Mouse (Mus musculus) heart, embryonic 16.5 days (tissue): ENCODE measurements around the gene Rora. TPM values are rescaled to one million over a fixed set of nuclear protein-coding genes. Genes with fewer than 3 reads are reported as not detected.

Experiments
- ATAC-seq: fragments of 200-750 bp; cut with Nextera tagmentation; replicated peaks from 2 replicates; pipeline ENCODE4 v1.8.0; 2017; ENCODE audit warnings: moderate number of reproducible peaks; ENCODE audit not compliant: insufficient read depth, low FRiP score; ENCODE audit errors: extremely low read depth
- H3K27ac ChIP-seq: fragments of 300-500 bp; sonication (generic); 2 replicates; pipeline ENCODE4 v1.5.1; 2014; ENCODE audit warnings: mild to moderate bottlenecking, low read length, control low read depth, moderate library complexity
- H3K27me3 ChIP-seq: fragments of 300-500 bp; sonication (generic); 2 replicates; pipeline ENCODE4 v1.6.1; 2014; ENCODE audit warnings: low read length, mixed read lengths; ENCODE audit not compliant: control insufficient read depth, insufficient read depth
- H3K36me3 ChIP-seq: fragments of 300-500 bp; sonication (generic); 2 replicates; pipeline ENCODE4 v1.6.1; 2014; ENCODE audit not compliant: control insufficient read depth, insufficient read depth
- H3K4me1 ChIP-seq: fragments of 300-500 bp; sonication (generic); 2 replicates; pipeline ENCODE4 v1.6.1; 2014; ENCODE audit warnings: low read length, mixed read lengths; ENCODE audit not compliant: control insufficient read depth, insufficient read depth
- H3K4me2 ChIP-seq: fragments of 300-500 bp; sonication (generic); 2 replicates; pipeline ENCODE4 v1.6.1; 2014; ENCODE audit warnings: low read depth, mild to moderate bottlenecking, control low read depth, low read length
- H3K4me3 ChIP-seq: fragments of 300-500 bp; sonication (generic); 2 replicates; pipeline ENCODE4 v1.5.1; 2014; ENCODE audit warnings: mild to moderate bottlenecking, control low read depth, low read length
- H3K9ac ChIP-seq: fragments of 300-500 bp; sonication (generic); 2 replicates; pipeline ENCODE4 v1.6.1; 2014; ENCODE audit warnings: low read length, control low read depth
- H3K9me3 ChIP-seq: fragments of 300-500 bp; sonication (generic); replicated peaks from 2 replicates; pipeline ENCODE4 v1.6.1; 2016; ENCODE audit warnings: low read length; ENCODE audit not compliant: control insufficient read depth
- WGBS: fragments of 180-500 bp; shearing (Covaris S2); extraction: QIAGEN DNeasy Blood & Tissue Kit; methylation state at CpG from one replicate; pipeline ENCODE4 v1.1.7; 2014; 5-methylcytosine and 5-hydroxymethylcytosine counted together
- polyA plus RNA-seq: library from polyadenylated mRNA; unstranded; fragments of >200 nt; fragmentation: Nextera tagmentation; extraction: Ambion mirVana; gene quantifications from 2 replicates; pipeline ENCODE4 v1.2.1, GENCODE M21; 2015

Gene Rora
- polyA plus RNA-seq, 1 experiment from 2014 or later, result 9.4 TPM

DNA sequence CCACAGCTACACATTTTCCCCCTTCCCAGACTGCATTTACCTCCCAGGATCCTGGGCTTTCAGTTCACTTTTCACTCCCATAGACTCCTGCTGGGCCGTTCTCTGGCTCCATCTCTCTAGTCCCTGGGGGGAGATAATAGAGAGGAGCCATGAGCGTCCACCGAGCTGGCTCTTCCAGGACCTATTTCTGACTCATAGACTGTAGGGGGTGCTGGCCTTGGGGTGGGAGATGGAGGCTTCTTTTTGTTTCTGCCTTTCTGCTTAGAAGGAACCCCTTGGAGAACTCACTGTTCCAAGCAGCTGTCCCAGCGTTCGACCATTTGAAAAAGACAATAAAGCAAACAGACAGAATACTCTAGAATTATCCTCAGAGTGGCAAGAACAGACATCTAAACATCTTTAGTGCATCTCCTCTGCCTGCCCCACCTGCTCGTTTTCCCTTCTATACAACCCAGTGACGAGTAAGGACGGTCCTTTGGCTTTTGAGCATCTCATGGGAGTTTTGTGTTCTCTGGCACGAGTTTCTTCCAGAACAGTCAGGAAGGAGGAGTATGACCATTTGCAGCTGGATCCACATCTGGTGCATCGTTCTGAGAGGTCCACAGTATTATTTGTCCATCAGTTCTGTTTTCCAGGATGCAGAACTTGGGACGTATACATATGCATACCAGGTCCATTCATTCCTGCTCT, 73.7 kb downstream of the Rora start:
- ATAC-seq, result no peak
- Histone ChIP-seq H3K9me3 (peaks cover 6% of the 10 kb centered on the region), H3K4me3 (no peak overlapping the region), H3K4me1 (peaks cover 11% of the 10 kb centered on the region), H3K27me3 (no peaks in the 10 kb centered on the region), H3K9ac (no peak overlapping the region), H3K27ac (no peak overlapping the region), H3K4me2 (no peak overlapping the region), H3K36me3 (no peaks in the 10 kb centered on the region)
- 80% methylated on average over 11 of the region's 11 CpGs for WGBS

DNA sequence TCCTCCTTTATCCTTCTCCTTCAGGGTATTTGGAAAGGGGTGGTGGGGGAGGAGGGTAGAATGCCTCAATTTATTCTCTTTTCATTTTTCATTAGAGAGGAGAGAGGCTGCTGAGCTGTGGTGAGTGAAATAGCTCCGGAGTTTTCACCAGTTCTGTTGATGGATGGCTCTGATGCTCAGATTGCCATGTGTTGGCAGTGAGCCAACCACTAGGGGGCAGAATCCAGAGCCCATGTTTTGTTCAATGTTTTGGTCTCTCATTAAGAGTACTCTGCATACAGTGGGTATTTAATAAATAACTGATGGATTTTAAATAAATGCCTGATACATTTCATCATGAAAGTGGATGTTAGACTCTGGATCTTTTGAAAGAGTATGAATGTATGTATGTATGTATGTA, 77.9 kb downstream of the Rora start:
- Histone ChIP-seq H3K4me2 (no peak overlapping the region), H3K27ac (no peak overlapping the region), H3K9ac (no peak overlapping the region), H3K4me3 (no peak overlapping the region), H3K36me3 (no peaks in the 10 kb centered on the region), H3K9me3 (peaks cover 8% of the 10 kb centered on the region), H3K27me3 (no peaks in the 10 kb centered on the region), H3K4me1 (no peaks in the 10 kb centered on the region)
- 56% methylated on average over 1 of the region's 1 CpGs for WGBS
- no peak for ATAC-seq

- H3K27ac ChIP-seq, result no peak overlapping the region
- no peaks in the 10 kb centered on the region for H3K4me1 ChIP-seq
- no peaks in the 10 kb centered on the region for H3K27me3 ChIP-seq
- no peak for ATAC-seq
- no peak overlapping the region for H3K4me2 ChIP-seq
- peaks cover 8% of the 10 kb centered on the region for H3K9me3 ChIP-seq
- H3K9ac ChIP-seq, result no peak overlapping the region
- WGBS, result 90% methylated on average over 4 of the region's 4 CpGs
- no peaks in the 10 kb centered on the region for H3K36me3 ChIP-seq
- no peak overlapping the region for H3K4me3 ChIP-seq
Observed at GRCm38 (mm10) chr9:68732929-68733328, 79.3 kb downstream of the Rora start.

DNA sequence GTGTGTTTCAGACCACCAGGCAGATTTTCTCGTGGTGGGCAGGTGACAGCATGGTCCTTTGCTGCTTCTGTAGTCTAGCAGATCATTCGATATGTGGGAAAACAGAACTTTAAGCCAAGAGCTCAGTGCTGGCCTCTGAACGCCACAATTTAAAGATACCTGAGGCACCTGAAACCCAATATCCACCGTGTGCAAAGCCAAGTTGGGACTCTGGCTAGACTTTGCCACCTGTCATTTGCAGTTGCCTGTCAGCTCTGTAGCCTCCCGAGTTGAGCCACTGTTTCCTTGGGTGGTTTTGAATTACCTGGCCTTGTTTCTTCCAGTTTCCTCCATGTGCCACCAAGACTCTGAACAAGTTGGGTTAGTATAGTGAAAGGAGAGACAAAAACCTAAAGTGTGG, 82.3 kb downstream of the Rora start:
- Histone ChIP-seq H3K27me3 (no peaks in the 10 kb centered on the region), H3K27ac (no peak overlapping the region), H3K4me1 (no peaks in the 10 kb centered on the region), H3K4me3 (no peak overlapping the region), H3K4me2 (no peak overlapping the region), H3K36me3 (no peaks in the 10 kb centered on the region), H3K9me3 (peaks cover 8% of the 10 kb centered on the region), H3K9ac (no peak overlapping the region)
- ATAC-seq, result no peak
- WGBS, result 84% methylated on average over 5 of the region's 5 CpGs

- H3K27me3 ChIP-seq, result no peaks in the 10 kb centered on the region
- H3K9me3 ChIP-seq, result peaks cover 2% of the 10 kb centered on the region
- H3K4me1 ChIP-seq, result no peaks in the 10 kb centered on the region
- H3K4me3 ChIP-seq, result no peak overlapping the region
- no peak for ATAC-seq
- H3K36me3 ChIP-seq, result no peaks in the 10 kb centered on the region
- H3K27ac ChIP-seq, result no peak overlapping the region
- WGBS, result 89% methylated on average over 9 of the region's 9 CpGs
- no peak overlapping the region for H3K9ac ChIP-seq
- no peak overlapping the region for H3K4me2 ChIP-seq
Observed at GRCm38 (mm10) chr9:68737197-68737736, 83.7 kb downstream of the Rora start.

DNA sequence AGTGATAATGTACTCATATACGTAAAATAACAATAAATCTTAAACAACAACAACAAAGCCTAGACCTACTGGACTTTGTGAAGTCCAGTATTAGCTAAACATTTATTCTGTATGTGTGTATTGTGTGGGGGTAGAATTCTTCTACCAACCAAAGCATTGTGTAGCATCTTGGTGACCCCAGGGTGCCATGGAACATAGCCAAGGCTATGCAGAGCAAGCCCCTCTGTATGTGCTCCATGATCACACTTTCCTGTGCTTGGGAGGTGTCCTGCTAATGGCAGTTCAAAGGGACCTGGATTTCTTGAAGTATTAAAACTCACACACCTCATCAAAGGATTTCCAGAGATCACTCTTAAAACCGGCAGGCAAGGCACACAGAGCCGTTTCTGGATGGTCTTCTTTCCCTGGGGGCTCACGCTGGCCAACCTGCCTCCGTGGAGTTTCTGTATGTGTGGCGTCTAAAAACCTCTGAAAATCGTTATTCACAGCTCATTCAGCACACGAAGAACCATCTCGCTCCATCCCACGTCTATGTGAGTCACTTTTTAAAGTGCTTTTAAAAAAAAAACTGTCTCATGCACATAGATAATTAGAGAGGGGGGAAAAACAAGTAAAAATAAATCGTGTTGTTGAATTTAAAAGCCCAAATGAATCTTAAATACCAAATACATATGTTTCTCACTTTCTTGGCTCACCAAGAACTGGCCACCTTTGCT, 92.5 kb downstream of the Rora start:
- no peaks in the 10 kb centered on the region for H3K36me3 ChIP-seq
- no peak overlapping the region for H3K4me3 ChIP-seq
- no peaks in the 10 kb centered on the region for H3K27me3 ChIP-seq
- H3K9ac ChIP-seq, result no peak overlapping the region
- 78% methylated on average over 11 of the region's 11 CpGs for WGBS
- no peaks in the 10 kb centered on the region for H3K4me1 ChIP-seq
- H3K9me3 ChIP-seq, result no peaks in the 10 kb centered on the region
- no peak for ATAC-seq
- no peak overlapping the region for H3K27ac ChIP-seq
- no peak overlapping the region for H3K4me2 ChIP-seq

DNA sequence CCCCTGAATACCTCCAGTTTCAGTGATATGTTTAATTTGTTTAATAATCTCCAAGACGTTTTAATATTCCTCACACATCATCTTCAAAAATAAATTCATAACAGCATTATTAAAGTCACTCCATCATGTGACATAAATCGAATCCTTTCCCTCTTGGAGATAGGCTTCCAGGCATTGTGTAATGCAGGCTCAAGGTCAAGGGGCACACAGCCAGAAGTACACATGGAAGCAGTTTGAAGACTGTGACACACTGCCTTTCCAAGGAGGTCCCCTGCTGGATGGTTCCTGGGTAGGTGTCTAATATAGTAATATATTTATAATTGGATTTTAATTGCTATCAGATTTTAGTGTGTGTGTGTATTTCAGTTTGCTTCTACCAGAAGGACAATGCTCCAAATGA, 103.4 kb downstream of the Rora start:
- no peak overlapping the region for H3K4me3 ChIP-seq
- no peak for ATAC-seq
- WGBS, result 43% methylated on average over 2 of the region's 2 CpGs

GRCm38 (mm10) chr9:68759324-68759723, 105.7 kb downstream of the Rora start:
- no peak for ATAC-seq
- H3K36me3 ChIP-seq, result 0 out of 2 replicates have a peak, but pooled peaks cover 2% of the 10 kb centered on the region
- H3K27ac ChIP-seq, result no peak overlapping the region
- H3K27me3 ChIP-seq, result no peaks in the 10 kb centered on the region
- H3K4me1 ChIP-seq, result peaks cover 8% of the 10 kb centered on the region
- WGBS, result 70% methylated on average over 8 of the region's 8 CpGs
- H3K9me3 ChIP-seq, result no peaks in the 10 kb centered on the region
- no peak overlapping the region for H3K4me2 ChIP-seq
- no peak overlapping the region for H3K4me3 ChIP-seq
- H3K9ac ChIP-seq, result no peak overlapping the region

More for the DNA sequence above, 103.4 kb downstream of the Rora start:
- peaks cover 10% of the 10 kb centered on the region for H3K4me1 ChIP-seq
- no peaks in the 10 kb centered on the region for H3K9me3 ChIP-seq
- H3K27me3 ChIP-seq, result no peaks in the 10 kb centered on the region
- H3K27ac ChIP-seq, result no peak overlapping the region
- H3K4me2 ChIP-seq, result no peak overlapping the region
- H3K9ac ChIP-seq, result no peak overlapping the region
- 0 out of 2 replicates have a peak, but pooled peaks cover 2% of the 10 kb centered on the region for H3K36me3 ChIP-seq

- no peak overlapping the region for H3K9ac ChIP-seq
- 80% methylated on average over 4 of the region's 4 CpGs for WGBS
- no peak overlapping the region for H3K4me2 ChIP-seq
- 0 out of 2 replicates have a peak, but pooled peaks cover 2% of the 10 kb centered on the region for H3K36me3 ChIP-seq
- H3K9me3 ChIP-seq, result no peaks in the 10 kb centered on the region
- peaks cover 8% of the 10 kb centered on the region for H3K4me1 ChIP-seq
- H3K4me3 ChIP-seq, result no peak overlapping the region
- no peaks in the 10 kb centered on the region for H3K27me3 ChIP-seq
- no peak for ATAC-seq
- no peak overlapping the region for H3K27ac ChIP-seq
Observed at GRCm38 (mm10) chr9:68760329-68760728, 106.7 kb downstream of the Rora start.
